Mouse (Mus musculus): Measurements from ENCODE around the gene Parp3. TPM values are rescaled to one million over a fixed set of nuclear protein-coding genes. Genes with fewer than 3 reads are reported as not detected.
A peak's percentile ranks its signal among the peaks of the same experiment; 100 is the strongest.

Gene Parp3
- total and polyA plus RNA-seq, 3 experiments = 29.4 to 46.7 (median 31.2) TPM

DNA sequence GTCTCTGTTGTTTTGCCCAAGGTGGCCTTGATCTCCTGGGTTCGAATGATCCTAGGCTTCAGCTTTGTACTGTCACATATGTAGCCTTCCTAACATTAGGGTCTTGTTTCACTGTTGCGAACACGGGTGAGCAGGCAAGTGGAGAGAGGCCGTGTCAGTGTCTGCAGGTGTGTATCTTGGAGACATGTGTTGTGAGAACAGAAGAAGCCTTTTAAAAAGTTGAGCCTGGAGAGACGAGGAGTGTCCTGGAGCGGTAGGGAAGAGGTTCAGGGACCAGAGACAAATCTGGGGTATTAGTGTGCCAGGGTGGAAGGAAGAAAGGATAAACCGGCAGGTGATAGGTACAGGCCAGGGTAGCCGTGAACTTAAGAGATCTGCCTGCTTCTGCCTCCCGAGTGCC, 1.4 kb upstream of the Parp3 start:
- intact Hi-C loops (cut with DNase I) = loop anchor here (5.0 kb wide), 3 partner anchors 111 to 191 kb away; partner anchors contain the start of gene Dusp7
- peak; percentile 1 to 13 for DNase-seq
- Histone ChIP-seq H3K4me3 (peak overlapping the region; percentile 74; the same call in 1 of the 2 replicates), H3K27ac (no peak overlapping the region), H3K36me3 (ENCODE audit: control insufficient read depth, insufficient read depth, low read length) (no peaks in the 10 kb centered on the region), H3K79me2 (replicated peaks; ENCODE audit: control insufficient read depth, insufficient read depth, low read length) (no peaks in the 10 kb centered on the region), H3K27me3 (ENCODE audit: control insufficient read depth, insufficient read depth, low read length) (no peaks in the 10 kb centered on the region), H3K4me1 (ENCODE audit: control insufficient read depth, insufficient read depth, low read length) (peaks cover 9% of the 10 kb centered on the region), H3K9ac (ENCODE audit: low read depth, low read length) (0 out of 2 replicates have a peak overlapping the region, but pooled peaks have one; percentile 54)
- 71% methylated on average over 9 of the region's 9 CpGs for WGBS
- TF ChIP-seq EP300 (IDR thresholded peaks at IDR 0.05; ENCODE audit: insufficient read depth, low read depth, low read length) = no peak
- no peak for TF ChIP-seq CTCF (IDR thresholded peaks at IDR 0.05)
- TF ChIP-seq POLR2A (IDR thresholded peaks at IDR 0.05; ENCODE audit: insufficient read depth, low read depth, low read length) = no peak

DNA sequence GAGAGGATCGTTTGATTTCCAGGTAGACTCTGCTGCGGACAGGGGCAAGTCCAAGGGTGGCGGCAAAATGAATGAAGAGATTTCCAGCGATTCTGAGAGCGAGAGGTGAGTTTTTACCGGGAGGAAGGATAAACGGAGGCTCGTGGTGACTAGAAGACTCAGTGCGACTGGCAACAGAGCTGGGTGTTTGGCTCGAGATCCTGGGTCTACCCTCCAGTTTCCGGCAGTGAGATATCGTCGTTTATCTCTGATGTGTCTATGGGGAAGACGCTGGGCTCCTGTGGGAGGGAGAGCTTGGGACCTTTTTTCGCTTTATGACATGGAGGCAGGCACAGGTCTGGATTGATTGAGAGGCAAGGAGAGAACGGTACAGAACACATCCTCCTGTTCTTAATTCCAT, 900 bp upstream of the Parp3 start:
- intact Hi-C loops (cut with DNase I) = loop anchor here (1.0 to 5.0 kb wide), 5 partner anchors 49 to 190 kb away; partner anchors contain the start of genes Dusp7 and Rpl29
- Histone ChIP-seq H3K27ac (peak overlapping the region; percentile 69), H3K27me3 (ENCODE audit: control insufficient read depth, insufficient read depth, low read length) (no peaks in the 10 kb centered on the region), H3K79me2 (replicated peaks; ENCODE audit: control insufficient read depth, insufficient read depth, low read length) (no peaks in the 10 kb centered on the region), H3K9ac (ENCODE audit: low read depth, low read length) (peak overlapping the region; percentile 54), H3K36me3 (ENCODE audit: control insufficient read depth, insufficient read depth, low read length) (no peaks in the 10 kb centered on the region), H3K4me1 (ENCODE audit: control insufficient read depth, insufficient read depth, low read length) (peaks cover 9% of the 10 kb centered on the region), H3K4me3 (peak overlapping the region; percentile 74)
- no peak for DNase-seq
- 1% methylated on average over 16 of the region's 16 CpGs for WGBS
- TF ChIP-seq EP300 (IDR thresholded peaks at IDR 0.05; ENCODE audit: insufficient read depth, low read depth, low read length) (no peak), CTCF (IDR thresholded peaks at IDR 0.05) (no peak), POLR2A (IDR thresholded peaks at IDR 0.05; ENCODE audit: insufficient read depth, low read depth, low read length) (no peak)

DNA sequence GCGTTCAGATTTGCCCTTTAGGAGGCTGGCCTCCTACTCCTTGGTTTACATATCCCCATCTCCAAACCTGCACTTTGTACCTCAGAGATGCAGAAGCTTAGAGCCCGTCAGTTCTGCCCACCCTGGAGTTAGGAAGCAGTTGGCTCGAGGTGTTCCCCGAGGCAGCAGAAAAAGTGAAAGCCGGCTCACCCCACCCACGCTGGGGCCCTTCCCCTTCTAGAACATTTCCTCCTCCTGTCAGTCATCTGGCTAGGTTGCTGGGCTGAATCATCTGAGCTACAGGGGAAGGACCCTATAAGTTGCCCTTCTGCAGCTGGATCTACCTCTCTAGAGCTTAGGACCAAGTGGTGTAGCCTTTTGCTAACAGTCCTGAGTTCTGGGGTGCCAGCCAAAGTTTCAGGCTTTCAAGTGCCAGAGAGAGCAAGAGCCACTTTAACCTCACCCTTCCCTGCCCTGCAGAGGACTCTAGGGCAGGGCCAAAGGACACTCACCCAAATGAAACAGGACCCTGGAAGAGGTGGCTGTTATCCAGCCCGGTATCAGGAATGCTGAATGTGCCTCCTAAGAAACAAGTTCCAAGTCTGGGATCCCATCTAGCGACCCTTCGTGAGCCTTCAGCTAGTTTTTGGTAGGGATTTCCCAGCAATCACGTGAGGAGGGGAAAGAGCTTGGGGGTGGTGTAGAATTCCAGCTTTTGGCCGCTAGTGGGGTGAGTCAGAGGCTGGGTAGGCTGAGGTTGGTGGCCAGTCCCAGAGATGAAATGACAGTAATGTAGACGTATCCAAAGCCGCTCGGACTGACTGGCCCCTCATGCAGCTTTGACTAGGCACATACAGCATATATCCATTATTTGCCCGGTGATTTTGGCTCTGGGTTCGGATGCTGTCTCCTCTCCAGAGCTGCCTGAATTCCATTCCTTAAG, 486 bp downstream of the Parp3 start:
- 8% methylated on average over 16 of the region's 16 CpGs for WGBS
- Histone ChIP-seq H3K4me3 (peak overlapping the region; percentile 47), H3K9ac (ENCODE audit: low read depth, low read length) (peak overlapping the region; percentile 54), H3K4me1 (ENCODE audit: control insufficient read depth, insufficient read depth, low read length) (peaks cover 13% of the 10 kb centered on the region), H3K27me3 (ENCODE audit: control insufficient read depth, insufficient read depth, low read length) (no peaks in the 10 kb centered on the region), H3K36me3 (ENCODE audit: control insufficient read depth, insufficient read depth, low read length) (no peaks in the 10 kb centered on the region), H3K27ac (peak overlapping the region; percentile 96), H3K79me2 (replicated peaks; ENCODE audit: control insufficient read depth, insufficient read depth, low read length) (no peaks in the 10 kb centered on the region)
- DNase-seq = peak; percentile 77 to 84
- intact Hi-C loops (cut with DNase I) = loop anchor here (1.0 to 5.0 kb wide), 5 partner anchors 28 to 189 kb away; partner anchors contain the start of genes Dusp7 and Rpl29
- TF ChIP-seq POLR2A (IDR thresholded peaks at IDR 0.05; ENCODE audit: insufficient read depth, low read depth, low read length) (peak; percentile 53; the same call in 1 of the 2 replicates), CTCF (IDR thresholded peaks at IDR 0.05) (no peak), EP300 (IDR thresholded peaks at IDR 0.05; ENCODE audit: insufficient read depth, low read depth, low read length) (no peak)

DNA sequence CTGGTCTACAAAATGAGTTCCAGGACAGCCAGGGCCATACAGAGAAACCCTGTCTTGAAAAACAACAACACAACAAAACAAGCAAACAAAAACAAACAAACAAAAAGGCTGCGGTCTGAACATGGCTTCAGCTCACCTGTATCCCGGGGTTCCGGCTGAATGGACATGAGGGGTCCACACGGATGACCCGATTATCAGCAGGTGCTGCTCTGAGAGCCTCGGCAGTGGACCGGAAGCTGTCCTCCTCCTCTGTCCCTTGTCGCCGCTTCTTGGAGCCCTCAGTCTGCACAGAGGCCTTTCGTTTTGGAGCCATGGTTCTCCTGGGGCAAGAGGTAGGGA, 1.1 kb downstream of the Parp3 start, which contains the start of gene Rrp9:
Gene Rrp9 (plus strand): TSS at position 301 of the 339 bp plus-strand sequence.
- Histone ChIP-seq H3K4me1 (ENCODE audit: control insufficient read depth, insufficient read depth, low read length) (peaks cover 13% of the 10 kb centered on the region), H3K9ac (ENCODE audit: low read depth, low read length) (peak within 1 kb of the TSS; percentile 54), H3K27ac (peak within 1 kb of the TSS; percentile 96), H3K36me3 (ENCODE audit: control insufficient read depth, insufficient read depth, low read length) (no peaks in the 10 kb centered on the region), H3K79me2 (replicated peaks; ENCODE audit: control insufficient read depth, insufficient read depth, low read length) (no peaks in the 10 kb centered on the region), H3K27me3 (ENCODE audit: control insufficient read depth, insufficient read depth, low read length) (no peaks in the 10 kb centered on the region), H3K4me3 (peak within 1 kb of the TSS; percentile 47)
- 76% methylated on average over 10 of the region's 10 CpGs for WGBS
- DNase-seq = no peak
- intact Hi-C loops (cut with DNase I) = loop anchor here (1.0 to 5.0 kb wide), 5 partner anchors 27 to 188 kb away; partner anchors contain the start of genes Dusp7 and Rpl29
- TF ChIP-seq POLR2A (IDR thresholded peaks at IDR 0.05; ENCODE audit: insufficient read depth, low read depth, low read length) = no peak
- no peak for TF ChIP-seq EP300 (IDR thresholded peaks at IDR 0.05; ENCODE audit: insufficient read depth, low read depth, low read length)
- no peak for TF ChIP-seq CTCF (IDR thresholded peaks at IDR 0.05)

DNA sequence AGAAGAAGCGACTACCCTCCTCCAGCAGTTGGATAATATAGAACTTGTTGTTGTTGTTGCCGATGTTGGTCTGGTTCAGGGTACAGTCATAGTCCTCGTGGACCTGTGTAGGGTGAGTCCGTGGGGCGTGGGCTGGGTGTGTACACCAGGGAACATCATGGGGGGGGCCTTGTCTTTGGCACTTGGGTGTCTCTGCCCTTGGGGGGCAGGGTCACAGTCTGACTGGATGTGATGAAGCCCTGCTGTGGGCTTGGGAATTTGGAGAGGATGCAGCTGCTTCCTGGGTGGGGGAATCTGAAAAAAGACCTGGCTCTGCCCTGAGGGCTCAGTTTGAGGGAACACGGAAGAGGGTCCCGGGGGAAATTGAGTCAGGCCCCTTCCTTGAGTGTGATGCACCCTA, 1.7 kb downstream of the Parp3 start:
- H3K4me1 ChIP-seq (ENCODE audit: control insufficient read depth, insufficient read depth, low read length) = peaks cover 13% of the 10 kb centered on the region
- 52% methylated on average over 7 of the region's 7 CpGs for WGBS
- intact Hi-C loops (cut with DNase I) = loop anchor here (5.0 kb wide), 3 partner anchors 108 to 188 kb away; partner anchors contain the start of gene Dusp7

More for the DNA sequence above, 1.7 kb downstream of the Parp3 start:
- no peaks in the 10 kb centered on the region for H3K36me3 ChIP-seq (ENCODE audit: control insufficient read depth, insufficient read depth, low read length)
- peak overlapping the region; percentile 96 for H3K27ac ChIP-seq
- peak overlapping the region; percentile 32; the same call in 1 of the 2 replicates for H3K9ac ChIP-seq (ENCODE audit: low read depth, low read length)
- DNase-seq = peak; percentile 53 to 54
- H3K79me2 ChIP-seq (replicated peaks; ENCODE audit: control insufficient read depth, insufficient read depth, low read length) = no peaks in the 10 kb centered on the region
- H3K27me3 ChIP-seq (ENCODE audit: control insufficient read depth, insufficient read depth, low read length) = no peaks in the 10 kb centered on the region
- TF ChIP-seq CTCF (IDR thresholded peaks at IDR 0.05) (no peak), POLR2A (IDR thresholded peaks at IDR 0.05; ENCODE audit: insufficient read depth, low read depth, low read length) (no peak), EP300 (IDR thresholded peaks at IDR 0.05; ENCODE audit: insufficient read depth, low read depth, low read length) (no peak)
- H3K4me3 ChIP-seq = peak overlapping the region; percentile 47

All from heart, adult 2 months (tissue).